Mouse (Mus musculus): ENCODE data around the gene Nckap1l. TPM values are rescaled to one million over a fixed set of nuclear protein-coding genes. Genes with fewer than 3 reads are reported as not detected.
"Not testable (repeated sequence)": the region's sequence is repeated elsewhere in the genome, so short reads cannot be mapped to it uniquely, and the experiment has no call there.

The Nckap1l gene
- polyA plus RNA-seq (2014; fragmentation: Nextera tagmentation; extraction: Ambion mirVana), result 3.2 TPM in 2 replicates

GRCm38 (mm10) chr15:103453551-103454218 is at the start of gene Nckap1l:
TSS of gene Nckap1l (plus strand) at chr15:103453794.
- Histone ChIP-seq H3K9me3 (ENCODE audit: control insufficient read depth, low read length) (no peaks in the 10 kb centered on the region), H3K27ac (ENCODE audit: low read depth) (no peak within 1 kb of the TSS), H3K27me3 (replicated peaks; ENCODE audit: control insufficient read depth, insufficient read depth, low read length) (no peaks in the 10 kb centered on the region), H3K36me3 (ENCODE audit: control insufficient read depth, insufficient read depth, low read length) (no peaks in the 10 kb centered on the region), H3K4me3 (ENCODE audit: low read depth, low read length) (no peak within 1 kb of the TSS), H3K4me1 (replicated peaks; ENCODE audit: control insufficient read depth, insufficient read depth, low read length) (no peaks in the 10 kb centered on the region), H3K9ac (ENCODE audit: low read length) (no peak within 1 kb of the TSS), H3K4me2 (ENCODE audit: low read length) (no peak within 1 kb of the TSS)
- no peak for DNase-seq (ENCODE audit: low spot score)
- 85% methylated on average over 13 of the region's 13 CpGs for WGBS
- no peak for ATAC-seq (replicated peaks; ENCODE audit: low FRiP score, low TSS enrichment, low read depth)

- H3K27me3 ChIP-seq (replicated peaks; ENCODE audit: control insufficient read depth, insufficient read depth, low read length); H3K9me3 ChIP-seq (ENCODE audit: control insufficient read depth, low read length); H3K4me3 ChIP-seq (ENCODE audit: low read depth, low read length); DNase-seq (ENCODE audit: low spot score); ATAC-seq (replicated peaks; ENCODE audit: low FRiP score, low TSS enrichment, low read depth); H3K27ac ChIP-seq (ENCODE audit: low read depth); H3K4me1 ChIP-seq (replicated peaks; ENCODE audit: control insufficient read depth, insufficient read depth, low read length); H3K36me3 ChIP-seq (ENCODE audit: control insufficient read depth, insufficient read depth, low read length); H3K4me2 ChIP-seq (ENCODE audit: low read length); H3K9ac ChIP-seq (ENCODE audit: low read length): not testable (repeated sequence)
- WGBS, result 89% methylated on average over 2 of the region's 3 CpGs
These were observed 48.0 kb upstream of the Nckap1l start for GRCm38 (mm10) chr15:103405586-103405985.

- H3K36me3 ChIP-seq (ENCODE audit: control insufficient read depth, insufficient read depth, low read length), result no peaks in the 10 kb centered on the region
- no peaks in the 10 kb centered on the region for H3K27me3 ChIP-seq (replicated peaks; ENCODE audit: control insufficient read depth, insufficient read depth, low read length)
- 48% methylated on average over 2 of the region's 2 CpGs for WGBS
- H3K27ac ChIP-seq (ENCODE audit: low read depth), result no peak overlapping the region
- no peaks in the 10 kb centered on the region for H3K9me3 ChIP-seq (ENCODE audit: control insufficient read depth, low read length)
- no peaks in the 10 kb centered on the region for H3K4me1 ChIP-seq (replicated peaks; ENCODE audit: control insufficient read depth, insufficient read depth, low read length)
- no peak overlapping the region for H3K4me2 ChIP-seq (ENCODE audit: low read length)
- H3K4me3 ChIP-seq (ENCODE audit: low read depth, low read length), result no peak overlapping the region
- no peak for DNase-seq (ENCODE audit: low spot score)
- no peak overlapping the region for H3K9ac ChIP-seq (ENCODE audit: low read length)
- no peak for ATAC-seq (replicated peaks; ENCODE audit: low FRiP score, low TSS enrichment, low read depth)
These were observed 26.6 kb upstream of the Nckap1l start for GRCm38 (mm10) chr15:103427017-103427416.

GRCm38 (mm10) chr15:103430241-103430640 is 23.4 kb upstream of the Nckap1l start, which contains the start of gene Gtsf1:
TSS of gene Gtsf1 (minus strand) at chr15:103430470.
- Histone ChIP-seq H3K9ac (ENCODE audit: low read length) (no peak within 1 kb of the TSS), H3K36me3 (ENCODE audit: control insufficient read depth, insufficient read depth, low read length) (no peaks in the 10 kb centered on the region), H3K9me3 (ENCODE audit: control insufficient read depth, low read length) (no peaks in the 10 kb centered on the region), H3K4me3 (ENCODE audit: low read depth, low read length) (no peak within 1 kb of the TSS), H3K4me1 (replicated peaks; ENCODE audit: control insufficient read depth, insufficient read depth, low read length) (no peaks in the 10 kb centered on the region), H3K27me3 (replicated peaks; ENCODE audit: control insufficient read depth, insufficient read depth, low read length) (no peaks in the 10 kb centered on the region), H3K4me2 (ENCODE audit: low read length) (no peak within 1 kb of the TSS), H3K27ac (ENCODE audit: low read depth) (no peak within 1 kb of the TSS)
- WGBS, result 91% methylated on average over 16 of the region's 16 CpGs
- ATAC-seq (replicated peaks; ENCODE audit: low FRiP score, low TSS enrichment, low read depth) (no peak), DNase-seq (ENCODE audit: low spot score) (no peak)

GRCm38 (mm10) chr15:103445966-103446365 is 7.6 kb upstream of the Nckap1l start:
- not testable (repeated sequence) for ATAC-seq (replicated peaks; ENCODE audit: low FRiP score, low TSS enrichment, low read depth)
- 81% methylated on average over 4 of the region's 4 CpGs for WGBS

GRCm38 (mm10) chr15:103448369-103448768 is 5.2 kb upstream of the Nckap1l start, which contains the start of gene Gtsf2:
TSS of gene Gtsf2 (minus strand) at chr15:103448469.
- H3K4me1 ChIP-seq (replicated peaks; ENCODE audit: control insufficient read depth, insufficient read depth, low read length), result no peaks in the 10 kb centered on the region
- WGBS, result 43% methylated on average over 3 of the region's 3 CpGs
- ATAC-seq (replicated peaks; ENCODE audit: low FRiP score, low TSS enrichment, low read depth), result no peak
- no peak within 1 kb of the TSS for H3K27ac ChIP-seq (ENCODE audit: low read depth)
- H3K9ac ChIP-seq (ENCODE audit: low read length), result no peak within 1 kb of the TSS
- H3K4me3 ChIP-seq (ENCODE audit: low read depth, low read length), result no peak within 1 kb of the TSS
- no peak for DNase-seq (ENCODE audit: low spot score)
- no peaks in the 10 kb centered on the region for H3K9me3 ChIP-seq (ENCODE audit: control insufficient read depth, low read length)
- no peak within 1 kb of the TSS for H3K4me2 ChIP-seq (ENCODE audit: low read length)
- H3K27me3 ChIP-seq (replicated peaks; ENCODE audit: control insufficient read depth, insufficient read depth, low read length), result no peaks in the 10 kb centered on the region
- H3K36me3 ChIP-seq (ENCODE audit: control insufficient read depth, insufficient read depth, low read length), result no peaks in the 10 kb centered on the region

More at GRCm38 (mm10) chr15:103445966-103446365, 7.6 kb upstream of the Nckap1l start:
- DNase-seq (ENCODE audit: low spot score); H3K36me3 ChIP-seq (ENCODE audit: control insufficient read depth, insufficient read depth, low read length); H3K9ac ChIP-seq (ENCODE audit: low read length); H3K9me3 ChIP-seq (ENCODE audit: control insufficient read depth, low read length); H3K4me2 ChIP-seq (ENCODE audit: low read length); H3K27ac ChIP-seq (ENCODE audit: low read depth); H3K27me3 ChIP-seq (replicated peaks; ENCODE audit: control insufficient read depth, insufficient read depth, low read length); H3K4me3 ChIP-seq (ENCODE audit: low read depth, low read length); H3K4me1 ChIP-seq (replicated peaks; ENCODE audit: control insufficient read depth, insufficient read depth, low read length): not testable (repeated sequence)

GRCm38 (mm10) chr15:103454449-103454848 is 855 bp downstream of the Nckap1l start:
- H3K4me1 ChIP-seq (replicated peaks; ENCODE audit: control insufficient read depth, insufficient read depth, low read length), result no peaks in the 10 kb centered on the region
- no peaks in the 10 kb centered on the region for H3K9me3 ChIP-seq (ENCODE audit: control insufficient read depth, low read length)
- no peaks in the 10 kb centered on the region for H3K27me3 ChIP-seq (replicated peaks; ENCODE audit: control insufficient read depth, insufficient read depth, low read length)
- no peak overlapping the region for H3K4me2 ChIP-seq (ENCODE audit: low read length)
- H3K4me3 ChIP-seq (ENCODE audit: low read depth, low read length), result no peak overlapping the region
- H3K9ac ChIP-seq (ENCODE audit: low read length), result no peak overlapping the region
- no peak for DNase-seq (ENCODE audit: low spot score)
- ATAC-seq (replicated peaks; ENCODE audit: low FRiP score, low TSS enrichment, low read depth), result no peak
- 75% methylated on average over 6 of the region's 6 CpGs for WGBS
- no peak overlapping the region for H3K27ac ChIP-seq (ENCODE audit: low read depth)
- no peaks in the 10 kb centered on the region for H3K36me3 ChIP-seq (ENCODE audit: control insufficient read depth, insufficient read depth, low read length)

- no peak for DNase-seq (ENCODE audit: low spot score)
- ATAC-seq (replicated peaks; ENCODE audit: low FRiP score, low TSS enrichment, low read depth), result no peak
- H3K27me3 ChIP-seq (replicated peaks; ENCODE audit: control insufficient read depth, insufficient read depth, low read length), result no peaks in the 10 kb centered on the region
- H3K36me3 ChIP-seq (ENCODE audit: control insufficient read depth, insufficient read depth, low read length), result no peaks in the 10 kb centered on the region
- WGBS, result 54% methylated on average over 7 of the region's 7 CpGs
- no peak overlapping the region for H3K9ac ChIP-seq (ENCODE audit: low read length)
- H3K9me3 ChIP-seq (ENCODE audit: control insufficient read depth, low read length), result no peaks in the 10 kb centered on the region
- no peak overlapping the region for H3K27ac ChIP-seq (ENCODE audit: low read depth)
- H3K4me3 ChIP-seq (ENCODE audit: low read depth, low read length), result no peak overlapping the region
- no peaks in the 10 kb centered on the region for H3K4me1 ChIP-seq (replicated peaks; ENCODE audit: control insufficient read depth, insufficient read depth, low read length)
- H3K4me2 ChIP-seq (ENCODE audit: low read length), result no peak overlapping the region
These were observed 9.1 kb downstream of the Nckap1l start for GRCm38 (mm10) chr15:103462539-103463261.

Data from intestine, embryonic 14.5 days (tissue).